Mouse (Mus musculus) MEL (cell line): Measurements from ENCODE around the gene H2-K1. TPM values are rescaled to one million over a fixed set of nuclear protein-coding genes. Genes with fewer than 3 reads are reported as not detected.

Experiments
- DNase-seq: peaks from one replicate; pipeline ENCODE4 v3.0.0; 2011; ENCODE audit warnings: low read depth, low spot score
- H3K27ac ChIP-seq: 2 replicates; pipeline ENCODE4 v1.5.1; 2012; ENCODE audit warnings: low read depth, mild to moderate bottlenecking, control low read depth, low read length, moderate library complexity; ENCODE audit not compliant: control insufficient read depth
- H3K27me3 ChIP-seq, 2 experiments: fragments of 150-350 bp in 1 of 2; sonication (generic) in 1 of 2; 2 replicates each; pipeline ENCODE4 v1.6.1; 2012; ENCODE audit warnings: low read length in 2 of 2, mild to moderate bottlenecking in 2 of 2, improper control_type of control experiment in 1 of 2, moderate library complexity in 1 of 2; ENCODE audit not compliant: insufficient read depth in 2 of 2, control insufficient read depth in 1 of 2
- H3K36me3 ChIP-seq, 2 experiments: 2 replicates each; pipeline ENCODE4 v1.6.1; 2012 to 2014; ENCODE audit warnings: low read length in 2 of 2, improper control_type of control experiment in 1 of 2, inconsistent platforms in 1 of 2, mild to moderate bottlenecking in 1 of 2; ENCODE audit not compliant: insufficient read depth in 2 of 2, control insufficient read depth in 1 of 2
- H3K4me1 ChIP-seq, 2 experiments: fragments of 150-350 bp in 1 of 2; sonication (generic) in 1 of 2; 2 replicates each; pipeline ENCODE4 v1.6.1; 2012; ENCODE audit warnings: low read length in 2 of 2, improper control_type of control experiment in 1 of 2, mild to moderate bottlenecking in 1 of 2; ENCODE audit not compliant: insufficient read depth in 2 of 2, control insufficient read depth in 1 of 2
- H3K4me3 ChIP-seq, 2 experiments: fragments of 150-350 bp in 1 of 2; sonication (generic) in 1 of 2; 2 replicates each; pipeline ENCODE4 v1.5.1; 2012; ENCODE audit warnings: low read depth in 2 of 2, low read length in 2 of 2, mild to moderate bottlenecking in 2 of 2, moderate library complexity in 2 of 2, control low read depth in 1 of 2, improper control_type of control experiment in 1 of 2; ENCODE audit not compliant: control insufficient read depth in 1 of 2, insufficient read depth in 1 of 2
- H3K79me2 ChIP-seq: 2 replicates; pipeline ENCODE4 v1.6.1; 2012; ENCODE audit warnings: mild to moderate bottlenecking, low read length, moderate library complexity; ENCODE audit not compliant: control insufficient read depth, poor library complexity, insufficient read depth
- H3K9ac ChIP-seq: 2 replicates; pipeline ENCODE4 v1.6.1; 2012; ENCODE audit warnings: low read depth, mild to moderate bottlenecking, control low read depth, low read length, moderate library complexity; ENCODE audit not compliant: control insufficient read depth, poor library complexity, severe bottlenecking
- H3K9me3 ChIP-seq: fragments of 150-350 bp; sonication (generic); replicated peaks from 2 replicates; pipeline ENCODE4 v1.6.1; 2012; ENCODE audit warnings: mild to moderate bottlenecking, low read length, improper control_type of control experiment, moderate library complexity; ENCODE audit not compliant: insufficient read depth
- CHD1 ChIP-seq: IDR thresholded peaks from 2 replicates; pipeline ENCODE4 v1.6.1; 2012; ENCODE audit warnings: low read depth, mild to moderate bottlenecking, inconsistent platforms, low read length, improper control_type of control experiment
- CHD2 ChIP-seq: IDR thresholded peaks from 2 replicates; pipeline ENCODE4 v1.6.1; 2011; ENCODE audit warnings: low read length, improper control_type of control experiment
- CTCF ChIP-seq, 3 experiments: IDR thresholded peaks in 2 of 3; conservative IDR thresholded peaks in 1 of 3; 2 replicates each; pipeline ENCODE4 v1.5.1; 2011 to 2012; ENCODE audit warnings: low read length in 3 of 3, low read depth in 2 of 3, mild to moderate bottlenecking in 2 of 3, improper control_type of control experiment in 1 of 3, inconsistent platforms in 1 of 3, mixed read lengths in 1 of 3, moderate library complexity in 1 of 3; ENCODE audit not compliant: control insufficient read depth in 1 of 3, insufficient read depth in 1 of 3, poor library complexity in 1 of 3, severe bottlenecking in 1 of 3
- HCFC1 ChIP-seq: IDR thresholded peaks from 2 replicates; pipeline ENCODE4 v1.6.1; 2012; ENCODE audit warnings: low read depth, mild to moderate bottlenecking, inconsistent platforms, low read length, improper control_type of control experiment, moderate library complexity
- KAT2A ChIP-seq: conservative IDR thresholded peaks from 2 replicates; pipeline ENCODE4 v1.6.1; 2012; ENCODE audit warnings: low read depth, low read length, improper control_type of control experiment, inconsistent platforms
- MAFK ChIP-seq: IDR thresholded peaks from 2 replicates; pipeline ENCODE4 v1.6.1; 2011; ENCODE audit warnings: low read depth, mild to moderate bottlenecking, low read length, improper control_type of control experiment, borderline replicate concordance
- MAX ChIP-seq: IDR thresholded peaks from 2 replicates; pipeline ENCODE4 v1.6.1; 2011; ENCODE audit warnings: low read length, improper control_type of control experiment
- MAZ ChIP-seq: IDR thresholded peaks from 2 replicates; pipeline ENCODE4 v1.6.1; 2012; ENCODE audit warnings: low read depth, mild to moderate bottlenecking, inconsistent platforms, low read length, improper control_type of control experiment
- MEF2A ChIP-seq: IDR thresholded peaks from 2 replicates; pipeline ENCODE4 v1.6.1; 2014; ENCODE audit warnings: low read depth, mild to moderate bottlenecking, inconsistent platforms, low read length, improper control_type of control experiment; ENCODE audit not compliant: poor library complexity, insufficient replicate concordance, severe bottlenecking; ENCODE audit errors: extremely low read depth
- MYB ChIP-seq: IDR thresholded peaks from 2 replicates; pipeline ENCODE4 v1.6.1; 2011; ENCODE audit warnings: mild to moderate bottlenecking, low read depth, low read length, improper control_type of control experiment
- NRF1 ChIP-seq: IDR thresholded peaks from 2 replicates; pipeline ENCODE4 v1.6.1; 2014; ENCODE audit warnings: low read depth, mild to moderate bottlenecking, inconsistent platforms, low read length, improper control_type of control experiment, moderate library complexity; ENCODE audit not compliant: poor library complexity, insufficient read depth, severe bottlenecking
- POLR2A ChIP-seq, 2 experiments: IDR thresholded peaks; 2 replicates each; pipeline ENCODE4 v1.6.1; 2011 to 2012; ENCODE audit warnings: low read length in 2 of 2, mild to moderate bottlenecking in 2 of 2, control low read depth in 1 of 2, improper control_type of control experiment in 1 of 2, low read depth in 1 of 2, moderate library complexity in 1 of 2; ENCODE audit not compliant: control insufficient read depth in 1 of 2, insufficient read depth in 1 of 2, poor library complexity in 1 of 2
- POLR2AphosphoS2 ChIP-seq: IDR thresholded peaks from 2 replicates; pipeline ENCODE4 v1.6.1; 2011; ENCODE audit warnings: low read length, improper control_type of control experiment
- RAD21 ChIP-seq: IDR thresholded peaks from 2 replicates; pipeline ENCODE4 v1.6.1; 2011; ENCODE audit warnings: mild to moderate bottlenecking, low read depth, low read length, improper control_type of control experiment
- SMC3 ChIP-seq: IDR thresholded peaks from 2 replicates; pipeline ENCODE4 v1.6.1; 2011; ENCODE audit warnings: low read depth, low read length, improper control_type of control experiment
- TAL1 ChIP-seq: IDR thresholded peaks from 2 replicates; pipeline ENCODE4 v1.6.1; 2012; ENCODE audit warnings: mild to moderate bottlenecking, inconsistent platforms, low read length, moderate library complexity, mixed read lengths
- TCF12 ChIP-seq: IDR thresholded peaks from 2 replicates; pipeline ENCODE4 v1.6.1; 2014; ENCODE audit warnings: low read depth, mild to moderate bottlenecking, inconsistent platforms, low read length, improper control_type of control experiment, moderate library complexity
- USF1 ChIP-seq: IDR thresholded peaks from 2 replicates; pipeline ENCODE4 v1.6.1; 2014; ENCODE audit warnings: low read depth, mild to moderate bottlenecking, inconsistent platforms, low read length, improper control_type of control experiment, moderate library complexity
- USF2 ChIP-seq, 2 experiments: IDR thresholded peaks; 2 replicates each; pipeline ENCODE4 v1.6.1; 2011 to 2012; ENCODE audit warnings: improper control_type of control experiment in 2 of 2, low read length in 2 of 2, borderline replicate concordance in 1 of 2, inconsistent platforms in 1 of 2, low read depth in 1 of 2, mild to moderate bottlenecking in 1 of 2; ENCODE audit not compliant: insufficient read depth in 1 of 2
- ZC3H11A ChIP-seq: IDR thresholded peaks from 2 replicates; pipeline ENCODE4 v1.6.1; 2012; ENCODE audit warnings: low read depth, mild to moderate bottlenecking, inconsistent platforms, low read length, improper control_type of control experiment
- ZKSCAN1 ChIP-seq: IDR thresholded peaks from 2 replicates; pipeline ENCODE4 v1.6.1; 2012; ENCODE audit warnings: low read depth, mild to moderate bottlenecking, inconsistent platforms, low read length, improper control_type of control experiment, moderate library complexity
- polyA plus RNA-seq, 2 experiments: library from polyadenylated mRNA; stranded (reverse) in 1 of 2; unstranded in 1 of 2; fragments of >175 nt in 1 of 2; fragments of >200 nt in 1 of 2; gene quantifications; 2 replicates each; pipeline versions ENCODE4 v1.2.1 to v1.2.4; 2012; ENCODE audit warnings: low replicate concordance in 2 of 2, low read depth in 1 of 2; ENCODE audit not compliant: insufficient read length in 2 of 2, insufficient read depth in 1 of 2, missing spikeins in 1 of 2
- total RNA-seq: library from RNA; depleted of rRNA; stranded (reverse); fragments of 300-350 nt; gene quantifications from 2 replicates; pipeline ENCODE4 v1.2.3, GENCODE M21; 2012

H2-K1 gene
- total and polyA plus RNA-seq, 3 experiments, result 81.1 to 113 TPM; not detected in 1

GRCm38 (mm10) chr17:34045941-34046340 lies 45.8 kb upstream of the H2-K1 start:
- Histone ChIP-seq H3K79me2 (no peaks in the 10 kb centered on the region), H3K27ac (no peak overlapping the region), H3K9me3 (no peaks in the 10 kb centered on the region), H3K36me3 (no peaks in the 10 kb centered on the region; a peak in 1 of 4 replicates), H3K4me3 (no peak overlapping the region), H3K27me3 (no peaks in the 10 kb centered on the region), H3K4me1 (peaks cover 0 to 7% of the 10 kb centered on the region in 2 experiments; a peak in 2 of 4 replicates), H3K9ac (no peak overlapping the region)
- no peak for DNase-seq
- TF ChIP-seq CHD2, result no peak
- no peak for TF ChIP-seq USF1
- TF ChIP-seq ZC3H11A, result no peak
- TF ChIP-seq ZKSCAN1, result no peak
- TF ChIP-seq CHD1, result no peak
- no peak for TF ChIP-seq SMC3
- TF ChIP-seq RAD21, result no peak
- TF ChIP-seq MEF2A, result no peak
- TF ChIP-seq CTCF (IDR thresholded peaks at IDR 0.05 in 2 of 3, conservative IDR thresholded peaks at IDR 0.05 in 1 of 3; ENCODE audit: control insufficient read depth in 1 of 3, insufficient read depth in 1 of 3, low read depth in 2 of 3, low read length in 3 of 3, poor library complexity in 1 of 3, severe bottlenecking in 1 of 3), result no peak
- no peak for TF ChIP-seq MAFK
- TF ChIP-seq POLR2A (IDR thresholded peaks at IDR 0.05; ENCODE audit: control insufficient read depth in 1 of 2, insufficient read depth in 1 of 2, low read depth in 1 of 2, low read length in 2 of 2, poor library complexity in 1 of 2), result no peak
- TF ChIP-seq NRF1, result no peak
- TF ChIP-seq USF2 (IDR thresholded peaks at IDR 0.05; ENCODE audit: borderline replicate concordance in 1 of 2, insufficient read depth in 1 of 2, low read depth in 1 of 2, low read length in 2 of 2), result no peak
- TF ChIP-seq MAZ, result no peak

GRCm38 (mm10) chr17:34039562-34040450 lies 39.7 kb upstream of the H2-K1 start:
- no peak overlapping the region for H3K27ac ChIP-seq
- H3K4me1 ChIP-seq, result no peaks in the 10 kb centered on the region
- TF ChIP-seq KAT2A (no peak), RAD21 (no peak), MAFK (no peak), TCF12 (no peak), MAX (no peak), MYB (no peak), TAL1 (no peak), POLR2AphosphoS2 (no peak; the same call in 1 of the 2 replicates), USF2 (IDR thresholded peaks at IDR 0.05; ENCODE audit: borderline replicate concordance in 1 of 2, insufficient read depth in 1 of 2, low read depth in 1 of 2, low read length in 2 of 2) (no peak), HCFC1 (no peak)
- H3K27me3 ChIP-seq, result no peaks in the 10 kb centered on the region
- no peak overlapping the region for H3K4me3 ChIP-seq
- no peak overlapping the region for H3K9ac ChIP-seq
- no peaks in the 10 kb centered on the region for H3K9me3 ChIP-seq
- H3K79me2 ChIP-seq, result no peaks in the 10 kb centered on the region
- no peaks in the 10 kb centered on the region; a peak in 1 of 4 replicates for H3K36me3 ChIP-seq
- no peak for DNase-seq
